Mouse (Mus musculus): ENCODE measurements around the gene Ankra2. TPM values are rescaled to one million over a fixed set of nuclear protein-coding genes. Genes with fewer than 3 reads are reported as not detected.

Ankra2 gene
- polyA plus RNA-seq, 1 experiment from 2014 or later, result 19.4 TPM

DNA sequence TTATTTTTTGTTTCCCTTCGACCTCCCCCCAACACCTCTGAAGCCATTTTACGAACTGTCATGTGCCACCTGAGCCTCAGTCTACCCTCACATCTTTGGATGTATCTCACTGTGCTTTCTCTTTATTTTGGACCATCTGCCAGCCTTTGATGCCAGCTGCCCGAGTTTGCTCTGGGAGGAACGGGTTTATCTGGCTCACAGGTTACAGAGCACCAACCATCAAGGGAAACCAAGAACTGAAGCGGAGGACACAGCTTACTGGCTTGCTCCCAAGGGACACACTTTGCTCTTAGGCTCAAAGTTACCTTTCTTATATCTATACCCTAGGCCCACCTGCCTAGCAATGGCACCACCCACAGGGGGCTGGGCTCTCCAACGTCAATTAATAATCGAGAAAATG is 17.5 kb upstream of the Ankra2 start:
- no peaks in the 10 kb centered on the region for H3K27me3 ChIP-seq (replicated peaks; ENCODE audit: control insufficient read depth, insufficient read depth, low read length)
- 72% methylated on average over 7 of the region's 7 CpGs for WGBS
- H3K4me3 ChIP-seq (ENCODE audit: low read depth, low read length), result no peak overlapping the region
- no peak overlapping the region for H3K27ac ChIP-seq (ENCODE audit: low read depth, low read length)
- no peak overlapping the region for H3K9ac ChIP-seq (ENCODE audit: low read depth, low read length)
- H3K9me3 ChIP-seq (ENCODE audit: control insufficient read depth, low read length), result no peaks in the 10 kb centered on the region
- DNase-seq (ENCODE audit: low spot score), result no peak
- ATAC-seq (replicated peaks; ENCODE audit: low FRiP score), result no peak
- peaks cover 7% of the 10 kb centered on the region for H3K36me3 ChIP-seq (ENCODE audit: control insufficient read depth, insufficient read depth, low read length)
- H3K4me1 ChIP-seq (replicated peaks; ENCODE audit: control insufficient read depth, insufficient read depth, low read length), result no peaks in the 10 kb centered on the region
- no peak overlapping the region for H3K4me2 ChIP-seq

DNA sequence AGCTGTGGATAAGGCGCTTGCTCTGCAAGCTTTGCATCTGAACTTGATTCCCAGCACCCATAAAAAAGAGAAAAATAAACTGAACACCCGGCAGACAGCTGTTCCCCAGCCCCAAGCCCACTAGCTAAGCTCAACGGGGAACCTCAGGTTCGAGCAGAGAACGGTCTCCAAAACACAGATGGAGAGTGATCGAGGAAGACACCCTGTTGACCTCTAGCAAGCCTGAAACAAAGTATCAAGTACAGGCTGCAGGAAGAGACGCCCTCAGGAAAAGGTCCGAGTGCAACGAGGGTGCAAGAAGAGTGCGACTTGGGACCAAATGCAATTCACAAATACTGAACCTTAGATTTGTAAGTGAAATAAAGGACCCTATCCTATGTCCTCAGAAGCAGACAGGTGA is 13.3 kb upstream of the Ankra2 start:
- no peaks in the 10 kb centered on the region for H3K4me1 ChIP-seq (replicated peaks; ENCODE audit: control insufficient read depth, insufficient read depth, low read length)
- peaks cover 18% of the 10 kb centered on the region for H3K36me3 ChIP-seq (ENCODE audit: control insufficient read depth, insufficient read depth, low read length)

DNA sequence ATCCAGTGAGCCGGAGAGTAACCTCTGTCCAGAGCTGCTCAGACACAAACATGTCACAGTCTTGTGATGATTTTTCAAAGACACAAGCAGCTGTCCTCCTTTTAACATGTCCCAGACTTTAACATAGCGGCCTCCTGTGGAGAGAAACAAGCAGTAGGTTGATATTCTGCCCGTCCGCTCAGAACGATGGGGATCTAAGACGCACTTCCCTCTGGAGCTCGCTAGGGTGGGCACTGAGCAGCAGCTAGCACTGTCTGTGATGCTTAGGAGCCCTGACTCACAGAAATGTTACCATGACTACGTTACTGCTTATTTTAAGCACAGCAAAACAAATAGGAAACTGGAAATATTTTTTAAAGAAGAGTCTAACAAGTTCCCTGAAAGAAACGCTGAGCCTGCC is 8.0 kb upstream of the Ankra2 start:
- Histone ChIP-seq H3K9me3 (ENCODE audit: control insufficient read depth, low read length) (no peaks in the 10 kb centered on the region), H3K9ac (ENCODE audit: low read depth, low read length) (no peak overlapping the region), H3K4me2 (no peak overlapping the region), H3K4me1 (replicated peaks; ENCODE audit: control insufficient read depth, insufficient read depth, low read length) (no peaks in the 10 kb centered on the region), H3K27ac (ENCODE audit: low read depth, low read length) (no peak overlapping the region), H3K27me3 (replicated peaks; ENCODE audit: control insufficient read depth, insufficient read depth, low read length) (no peaks in the 10 kb centered on the region), H3K36me3 (ENCODE audit: control insufficient read depth, insufficient read depth, low read length) (peaks cover 30% of the 10 kb centered on the region), H3K4me3 (ENCODE audit: low read depth, low read length) (no peak overlapping the region)
- 75% methylated on average over 9 of the region's 9 CpGs for WGBS
- no peak for ATAC-seq (replicated peaks; ENCODE audit: low FRiP score)
- DNase-seq (ENCODE audit: low spot score), result no peak

More for the DNA sequence above, 13.3 kb upstream of the Ankra2 start:
- H3K27ac ChIP-seq (ENCODE audit: low read depth, low read length), result no peak overlapping the region
- ATAC-seq (replicated peaks; ENCODE audit: low FRiP score) (no peak), DNase-seq (ENCODE audit: low spot score) (no peak)
- no peak overlapping the region for H3K4me3 ChIP-seq (ENCODE audit: low read depth, low read length)
- no peaks in the 10 kb centered on the region for H3K9me3 ChIP-seq (ENCODE audit: control insufficient read depth, low read length)
- H3K9ac ChIP-seq (ENCODE audit: low read depth, low read length), result no peak overlapping the region
- 92% methylated on average over 10 of the region's 10 CpGs for WGBS
- no peak overlapping the region for H3K4me2 ChIP-seq
- H3K27me3 ChIP-seq (replicated peaks; ENCODE audit: control insufficient read depth, insufficient read depth, low read length), result no peaks in the 10 kb centered on the region

DNA sequence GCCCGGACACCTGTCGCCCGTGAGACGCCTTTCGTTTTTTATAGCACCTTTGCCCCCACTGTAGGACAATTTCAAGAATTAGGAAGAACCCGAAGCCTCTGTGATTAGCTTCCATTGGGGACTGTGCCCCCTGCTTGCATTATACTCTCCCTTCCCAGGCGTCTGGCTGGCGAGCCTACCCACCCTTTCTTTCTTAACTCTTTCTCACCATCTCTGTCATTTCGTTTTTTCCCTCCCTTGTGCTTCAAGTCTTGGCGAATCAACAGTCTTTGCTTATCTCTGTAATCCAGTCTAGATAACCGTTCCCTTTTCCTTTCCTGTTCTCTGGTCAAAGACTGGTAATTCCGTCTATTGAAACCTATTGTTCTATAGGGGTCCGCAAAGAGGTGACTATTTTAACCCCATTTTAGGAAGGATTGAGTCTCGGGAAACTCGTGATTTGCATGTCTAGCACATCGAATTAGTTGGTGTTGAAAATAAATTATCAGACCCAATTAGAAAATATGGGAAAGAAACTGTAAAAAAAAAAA is 649 bp downstream of the Ankra2 start:
- Histone ChIP-seq H3K4me3 (ENCODE audit: low read depth, low read length) (peak overlapping the region; percentile 72), H3K4me1 (replicated peaks; ENCODE audit: control insufficient read depth, insufficient read depth, low read length) (peaks cover 15% of the 10 kb centered on the region), H3K9me3 (ENCODE audit: control insufficient read depth, low read length) (no peaks in the 10 kb centered on the region), H3K4me2 (peak overlapping the region; percentile 93), H3K27ac (ENCODE audit: low read depth, low read length) (peak overlapping the region; percentile 83), H3K36me3 (ENCODE audit: control insufficient read depth, insufficient read depth, low read length) (peaks cover 9% of the 10 kb centered on the region; the same call in 1 of the 2 replicates), H3K27me3 (replicated peaks; ENCODE audit: control insufficient read depth, insufficient read depth, low read length) (no peaks in the 10 kb centered on the region), H3K9ac (ENCODE audit: low read depth, low read length) (peak overlapping the region; percentile 81)
- WGBS, result 1% methylated on average over 16 of the region's 16 CpGs
- ATAC-seq (replicated peaks; ENCODE audit: low FRiP score), result peak; percentile 33
- no peak for DNase-seq (ENCODE audit: low spot score)

DNA sequence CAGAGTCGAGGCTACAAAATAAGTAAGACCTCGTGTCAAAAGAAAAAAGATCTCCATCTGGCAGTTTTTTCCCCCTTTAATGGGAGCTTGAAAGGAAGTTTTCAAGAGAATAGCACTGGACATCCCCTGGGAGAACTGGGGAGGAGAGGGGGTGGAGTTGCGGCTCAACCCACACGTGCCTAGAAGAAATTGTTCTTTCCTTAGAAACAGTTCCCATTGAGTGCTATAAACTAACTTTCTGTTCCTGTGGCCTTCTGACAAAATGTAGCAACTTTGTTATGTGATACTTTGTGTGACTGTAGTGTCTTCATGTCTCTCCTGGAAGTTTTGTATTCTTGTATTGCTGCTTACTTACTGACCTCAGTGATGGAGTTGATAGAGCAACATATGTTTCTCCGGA is 1.2 kb downstream of the Ankra2 start:
- peak overlapping the region; percentile 72 for H3K4me3 ChIP-seq (ENCODE audit: low read depth, low read length)
- ATAC-seq (replicated peaks; ENCODE audit: low FRiP score) (no peak), DNase-seq (ENCODE audit: low spot score) (no peak)
- H3K4me1 ChIP-seq (replicated peaks; ENCODE audit: control insufficient read depth, insufficient read depth, low read length), result peaks cover 15% of the 10 kb centered on the region
- peak overlapping the region; percentile 93 for H3K4me2 ChIP-seq
- H3K36me3 ChIP-seq (ENCODE audit: control insufficient read depth, insufficient read depth, low read length), result peaks cover 9% of the 10 kb centered on the region; the same call in 1 of the 2 replicates
- no peaks in the 10 kb centered on the region for H3K27me3 ChIP-seq (replicated peaks; ENCODE audit: control insufficient read depth, insufficient read depth, low read length)
- WGBS, result 27% methylated on average over 5 of the region's 5 CpGs
- peak overlapping the region; percentile 81 for H3K9ac ChIP-seq (ENCODE audit: low read depth, low read length)
- H3K9me3 ChIP-seq (ENCODE audit: control insufficient read depth, low read length), result no peaks in the 10 kb centered on the region
- H3K27ac ChIP-seq (ENCODE audit: low read depth, low read length), result no peak overlapping the region

DNA sequence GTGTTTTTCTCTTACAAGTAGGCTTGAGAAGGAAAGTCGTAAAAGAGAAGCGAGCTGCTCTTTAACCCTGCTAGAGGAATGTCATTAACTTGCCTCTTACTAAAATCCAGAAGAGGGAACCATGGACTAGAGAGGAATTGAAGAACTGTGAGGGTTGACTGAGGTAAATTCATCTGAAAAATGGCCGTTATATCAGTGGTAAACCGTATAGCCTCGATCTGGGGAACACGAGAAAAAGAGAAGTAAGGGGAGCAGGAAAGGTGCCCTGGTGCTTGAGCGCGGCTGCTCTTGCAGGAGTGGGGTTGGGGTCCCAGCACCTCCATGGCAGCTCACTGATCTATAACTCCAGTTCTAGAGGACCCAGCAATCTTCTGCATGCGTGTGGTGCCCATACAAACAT is 11.1 kb downstream of the Ankra2 start:
- peaks cover 12% of the 10 kb centered on the region for H3K4me1 ChIP-seq (replicated peaks; ENCODE audit: control insufficient read depth, insufficient read depth, low read length)
- peaks cover 12% of the 10 kb centered on the region for H3K36me3 ChIP-seq (ENCODE audit: control insufficient read depth, insufficient read depth, low read length)
- H3K27me3 ChIP-seq (replicated peaks; ENCODE audit: control insufficient read depth, insufficient read depth, low read length), result no peaks in the 10 kb centered on the region
- no peak overlapping the region for H3K9ac ChIP-seq (ENCODE audit: low read depth, low read length)
- 88% methylated on average over 9 of the region's 9 CpGs for WGBS
- no peaks in the 10 kb centered on the region for H3K9me3 ChIP-seq (ENCODE audit: control insufficient read depth, low read length)
- DNase-seq (ENCODE audit: low spot score) (no peak), ATAC-seq (replicated peaks; ENCODE audit: low FRiP score) (no peak)
- H3K4me3 ChIP-seq (ENCODE audit: low read depth, low read length), result no peak overlapping the region
- H3K27ac ChIP-seq (ENCODE audit: low read depth, low read length), result no peak overlapping the region
- H3K4me2 ChIP-seq, result no peak overlapping the region

DNA sequence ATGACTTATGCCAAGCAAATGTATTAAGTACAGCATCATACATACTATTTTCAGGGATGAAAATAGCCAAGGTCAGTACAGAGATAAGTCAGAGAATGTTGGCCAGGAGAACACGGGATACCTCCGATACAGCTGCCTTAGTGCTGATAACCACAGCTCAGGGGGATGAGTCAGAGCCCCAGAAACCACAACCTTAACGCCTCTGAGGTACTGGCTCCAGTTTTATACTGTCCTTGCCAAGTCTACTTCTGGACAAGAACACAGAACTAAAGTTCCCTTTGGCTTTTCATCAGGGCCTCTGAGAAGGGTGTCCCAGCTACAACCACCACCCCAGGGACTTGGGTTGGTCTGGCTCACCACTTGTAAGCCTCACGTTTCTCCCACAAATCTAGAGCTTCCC is 12.8 kb downstream of the Ankra2 start:
- H3K4me1 ChIP-seq (replicated peaks; ENCODE audit: control insufficient read depth, insufficient read depth, low read length), result peaks cover 12% of the 10 kb centered on the region
- peak; percentile 80 for ATAC-seq (replicated peaks; ENCODE audit: low FRiP score)
- 32% methylated on average over 4 of the region's 4 CpGs for WGBS
- H3K4me3 ChIP-seq (ENCODE audit: low read depth, low read length), result no peak overlapping the region
- DNase-seq (ENCODE audit: low spot score), result no peak
- H3K27me3 ChIP-seq (replicated peaks; ENCODE audit: control insufficient read depth, insufficient read depth, low read length), result no peaks in the 10 kb centered on the region
- H3K9ac ChIP-seq (ENCODE audit: low read depth, low read length), result no peak overlapping the region
- no peak overlapping the region for H3K27ac ChIP-seq (ENCODE audit: low read depth, low read length)
- 0 out of 2 replicates have a peak overlapping the region, but pooled peaks have one; percentile 6 for H3K4me2 ChIP-seq
- H3K9me3 ChIP-seq (ENCODE audit: control insufficient read depth, low read length), result no peaks in the 10 kb centered on the region
- H3K36me3 ChIP-seq (ENCODE audit: control insufficient read depth, insufficient read depth, low read length), result peaks cover 12% of the 10 kb centered on the region

DNA sequence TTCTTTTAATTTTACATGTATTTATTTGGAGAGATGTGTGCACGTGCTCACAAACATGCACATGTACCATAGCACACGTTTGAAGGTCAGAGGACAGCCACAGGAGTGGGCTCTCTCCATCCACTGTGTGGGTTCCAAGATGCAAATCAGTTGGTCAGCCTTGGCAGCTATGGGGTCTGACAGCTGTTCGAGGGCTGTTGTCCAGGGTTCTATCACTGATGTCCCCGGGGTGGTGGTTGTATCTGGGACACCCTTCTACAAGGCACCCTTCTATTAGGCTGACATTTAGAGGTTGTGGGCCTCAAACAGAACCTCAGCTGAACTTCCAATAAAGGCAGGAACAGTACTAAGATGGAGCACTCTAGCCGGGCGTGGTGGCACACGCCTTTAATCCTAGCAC is 13.4 kb downstream of the Ankra2 start:
- Histone ChIP-seq H3K27ac (ENCODE audit: low read depth, low read length) (no peak overlapping the region), H3K4me1 (replicated peaks; ENCODE audit: control insufficient read depth, insufficient read depth, low read length) (peaks cover 12% of the 10 kb centered on the region), H3K27me3 (replicated peaks; ENCODE audit: control insufficient read depth, insufficient read depth, low read length) (no peaks in the 10 kb centered on the region), H3K9ac (ENCODE audit: low read depth, low read length) (no peak overlapping the region), H3K36me3 (ENCODE audit: control insufficient read depth, insufficient read depth, low read length) (peaks cover 12% of the 10 kb centered on the region), H3K9me3 (ENCODE audit: control insufficient read depth, low read length) (no peaks in the 10 kb centered on the region), H3K4me3 (ENCODE audit: low read depth, low read length) (no peak overlapping the region), H3K4me2 (no peak overlapping the region)
- WGBS, result 84% methylated on average over 7 of the region's 7 CpGs
- DNase-seq (ENCODE audit: low spot score) (no peak), ATAC-seq (replicated peaks; ENCODE audit: low FRiP score) (no peak)

DNA sequence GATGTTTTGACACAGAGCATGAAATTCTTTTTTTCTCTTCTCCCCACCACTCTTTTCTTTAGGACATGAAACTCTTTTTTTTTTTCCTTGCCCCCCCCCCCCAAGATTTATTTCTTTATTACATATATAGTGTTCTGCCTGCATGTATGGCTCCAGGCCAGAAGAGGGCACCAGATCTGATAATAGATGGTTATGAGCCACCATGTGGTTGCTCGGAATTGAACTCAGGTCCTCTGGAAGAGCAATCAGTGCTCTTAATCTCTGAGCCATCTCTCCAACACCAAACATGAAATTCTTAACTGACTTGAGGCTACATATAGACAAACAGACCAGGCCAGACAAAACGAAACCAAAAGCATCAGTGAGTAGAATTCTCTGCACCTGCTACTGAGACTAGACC is 14.6 kb downstream of the Ankra2 start:
- Histone ChIP-seq H3K9me3 (ENCODE audit: control insufficient read depth, low read length) (no peaks in the 10 kb centered on the region), H3K4me2 (no peak overlapping the region), H3K4me3 (ENCODE audit: low read depth, low read length) (no peak overlapping the region), H3K27ac (ENCODE audit: low read depth, low read length) (no peak overlapping the region), H3K9ac (ENCODE audit: low read depth, low read length) (no peak overlapping the region), H3K4me1 (replicated peaks; ENCODE audit: control insufficient read depth, insufficient read depth, low read length) (peaks cover 12% of the 10 kb centered on the region), H3K36me3 (ENCODE audit: control insufficient read depth, insufficient read depth, low read length) (peaks cover 7% of the 10 kb centered on the region), H3K27me3 (replicated peaks; ENCODE audit: control insufficient read depth, insufficient read depth, low read length) (no peaks in the 10 kb centered on the region)
- ATAC-seq (replicated peaks; ENCODE audit: low FRiP score), result no peak
- no peak for DNase-seq (ENCODE audit: low spot score)
- WGBS, result 59% methylated on average over 2 of the region's 2 CpGs

Data from liver, embryonic 11.5 days (tissue).